Mouse (Mus musculus) E14TG2a.4 (cell line): ENCODE results near the gene Mpig6b.

Experiments
- H3K27me3 ChIP-seq: 2 replicates; pipeline ENCODE4 v1.6.1; 2014; ENCODE audit warnings: low read length, control low read depth; ENCODE audit not compliant: insufficient read depth
- H3K36me3 ChIP-seq: 2 replicates; pipeline ENCODE4 v1.6.1; 2014; ENCODE audit warnings: low read length, control low read depth; ENCODE audit not compliant: insufficient read depth
- H3K4me1 ChIP-seq: replicated peaks from 2 replicates; pipeline ENCODE4 v1.6.1; 2014; ENCODE audit warnings: low read depth, low read length, control low read depth
- H3K4me3 ChIP-seq: replicated peaks from 2 replicates; pipeline ENCODE4 v1.5.1; 2014; ENCODE audit warnings: mild to moderate bottlenecking, low read length
- H3K9me3 ChIP-seq: 2 replicates; pipeline ENCODE4 v1.6.1; 2014; ENCODE audit warnings: low read length, control low read depth
- CTCF ChIP-seq: conservative IDR thresholded peaks from 2 replicates; pipeline ENCODE4 v1.5.1; 2014; ENCODE audit warnings: low read length
- NANOG ChIP-seq: IDR thresholded peaks from 2 replicates; pipeline ENCODE4 v1.6.1; 2014; ENCODE audit warnings: borderline replicate concordance, low read length, mixed read lengths
- POU5F1 ChIP-seq: IDR thresholded peaks from 2 replicates; pipeline ENCODE4 v1.6.1; 2014; ENCODE audit warnings: low read length, borderline replicate concordance

The Mpig6b gene

GRCm38 (mm10) chr17:35090166-35090932, 24.4 kb upstream of the Mpig6b start:
- Histone ChIP-seq H3K4me3 (peak overlapping the region; percentile 88), H3K27me3 (no peaks in the 10 kb centered on the region), H3K4me1 (peaks cover 36% of the 10 kb centered on the region), H3K36me3 (peaks cover 49% of the 10 kb centered on the region), H3K9me3 (no peaks in the 10 kb centered on the region)
- no peak for TF ChIP-seq NANOG
- no peak for TF ChIP-seq CTCF
- TF ChIP-seq POU5F1, result no peak

- H3K4me1 ChIP-seq, result peaks cover 36% of the 10 kb centered on the region
- TF ChIP-seq NANOG (no peak), POU5F1 (no peak), CTCF (no peak)
- H3K4me3 ChIP-seq, result peak within 1 kb of the TSS; percentile 88
- H3K36me3 ChIP-seq, result peaks cover 36% of the 10 kb centered on the region
- H3K27me3 ChIP-seq, result 0 out of 2 replicates have a peak, but pooled peaks cover 2% of the 10 kb centered on the region
- no peaks in the 10 kb centered on the region for H3K9me3 ChIP-seq
Measured at GRCm38 (mm10) chr17:35088825-35089644, 23.1 kb upstream of the Mpig6b start, which contains the start of gene Abhd16a. TSS of gene Abhd16a (plus strand) at chr17:35089263.

GRCm38 (mm10) chr17:35088151-35088550, 22.2 kb upstream of the Mpig6b start:
- Histone ChIP-seq H3K36me3 (peaks cover 28% of the 10 kb centered on the region), H3K27me3 (0 out of 2 replicates have a peak, but pooled peaks cover 2% of the 10 kb centered on the region), H3K4me1 (peaks cover 32% of the 10 kb centered on the region), H3K9me3 (no peaks in the 10 kb centered on the region), H3K4me3 (no peak overlapping the region)
- TF ChIP-seq NANOG (no peak), CTCF (peak; percentile 35)

- H3K36me3 ChIP-seq, result peaks cover 2% of the 10 kb centered on the region
- peaks cover 2% of the 10 kb centered on the region; the same call in 1 of the 2 replicates for H3K27me3 ChIP-seq
- H3K4me1 ChIP-seq, result peaks cover 22% of the 10 kb centered on the region
- H3K4me3 ChIP-seq, result no peak within 1 kb of the TSS
- TF ChIP-seq NANOG (no peak), CTCF (no peak), POU5F1 (no peak)
- no peaks in the 10 kb centered on the region for H3K9me3 ChIP-seq
Measured at GRCm38 (mm10) chr17:35085208-35085865, 19.4 kb upstream of the Mpig6b start, which contains the start of gene Ly6g6f. TSS of gene Ly6g6f (minus strand) at chr17:35085610.

- TF ChIP-seq POU5F1 (no peak), NANOG (no peak), CTCF (no peak)
- peaks cover 26% of the 10 kb centered on the region for H3K4me1 ChIP-seq
- no peaks in the 10 kb centered on the region for H3K36me3 ChIP-seq
- no peak overlapping the region for H3K4me3 ChIP-seq
- H3K9me3 ChIP-seq, result no peaks in the 10 kb centered on the region
- H3K27me3 ChIP-seq, result peaks cover 2% of the 10 kb centered on the region; the same call in 1 of the 2 replicates
Measured at GRCm38 (mm10) chr17:35083929-35084497, 18.0 kb upstream of the Mpig6b start.

GRCm38 (mm10) chr17:35082841-35083576, 17.0 kb upstream of the Mpig6b start:
- H3K27me3 ChIP-seq, result peaks cover 2% of the 10 kb centered on the region; the same call in 1 of the 2 replicates
- no peak overlapping the region for H3K4me3 ChIP-seq
- no peaks in the 10 kb centered on the region for H3K9me3 ChIP-seq
- H3K36me3 ChIP-seq, result 0 out of 2 replicates have a peak, but pooled peaks cover 3% of the 10 kb centered on the region
- no peak for TF ChIP-seq POU5F1
- no peak for TF ChIP-seq CTCF
- no peak for TF ChIP-seq NANOG
- H3K4me1 ChIP-seq, result peaks cover 35% of the 10 kb centered on the region

- TF ChIP-seq POU5F1 (no peak), CTCF (no peak), NANOG (no peak)
- Histone ChIP-seq H3K36me3 (0 out of 2 replicates have a peak, but pooled peaks cover 3% of the 10 kb centered on the region), H3K4me1 (peaks cover 52% of the 10 kb centered on the region), H3K9me3 (no peaks in the 10 kb centered on the region), H3K4me3 (peak overlapping the region; percentile 27), H3K27me3 (peaks cover 2% of the 10 kb centered on the region; the same call in 1 of the 2 replicates)
Measured at GRCm38 (mm10) chr17:35080710-35081109, 14.7 kb upstream of the Mpig6b start.
